Mouse (Mus musculus) thymus, postnatal 10 days (tissue): ENCODE measurements at regions not wholly inside any gene's neighbourhood (a gene's known extent, or its start where the extent isn't known, plus 50 kb on each side); places are given as distances from the start of the nearest gene placed in this dataset.
A peak's percentile ranks its signal among the peaks of the same experiment; 100 is the strongest.

Experiments
- DNase-seq, 2 experiments: peaks; one replicate each; pipeline ENCODE4 v3.0.0; 2021; ENCODE audit warnings: low spot score in 2 of 2

GRCm38 (mm10) chr2:117965758-117966157, 145.9 kb upstream of the Thbs1 start:
- DNase-seq, result no peak

- DNase-seq, result no peak
These were observed 142.9 kb upstream of the Thbs1 start for GRCm38 (mm10) chr2:117968731-117969130.

DNA sequence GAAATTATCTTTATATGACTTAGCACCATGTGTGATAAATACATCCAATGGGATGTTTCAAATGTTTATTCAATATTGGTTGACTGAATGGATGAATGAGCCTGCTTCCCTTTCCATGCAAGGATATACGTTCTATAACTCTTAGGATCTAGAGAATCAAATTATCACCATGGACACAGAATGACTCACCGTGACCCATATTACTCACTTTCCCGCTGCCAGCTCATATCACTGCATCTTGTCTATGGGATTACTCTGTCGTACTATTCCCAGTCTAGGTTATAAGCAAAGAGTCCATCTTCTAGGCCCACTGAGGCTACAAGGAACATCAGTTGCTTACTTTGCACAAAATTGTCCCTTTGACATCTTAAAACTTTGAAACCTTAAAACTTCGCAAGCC, 141.0 kb upstream of the Thbs1 start:
- no peak for DNase-seq

DNA sequence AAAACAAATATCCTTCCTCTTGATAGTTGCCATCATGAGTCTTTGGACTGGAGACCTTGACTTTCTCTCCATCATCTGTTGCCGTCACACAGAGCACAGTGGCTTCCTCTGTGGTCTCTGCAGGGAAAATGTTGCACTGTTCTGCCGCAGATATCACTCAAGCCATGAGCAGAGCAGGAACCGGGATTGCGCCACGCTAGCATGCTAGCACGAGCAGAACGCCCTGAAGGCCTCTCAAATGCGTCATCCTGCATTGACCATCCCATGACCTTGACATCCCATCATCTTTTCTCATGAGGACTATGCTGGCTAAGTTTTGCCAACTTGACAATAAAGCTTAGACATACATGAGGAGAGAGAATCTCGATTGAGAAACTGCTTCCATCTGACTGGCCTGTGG, 134.6 kb upstream of the Thbs1 start:
- DNase-seq, result no peak

- DNase-seq, result no peak
These were observed 130.8 kb upstream of the Thbs1 start for GRCm38 (mm10) chr2:117980856-117981255.

GRCm38 (mm10) chr2:117984569-117984968, 127.1 kb upstream of the Thbs1 start:
- DNase-seq, result no peak

DNA sequence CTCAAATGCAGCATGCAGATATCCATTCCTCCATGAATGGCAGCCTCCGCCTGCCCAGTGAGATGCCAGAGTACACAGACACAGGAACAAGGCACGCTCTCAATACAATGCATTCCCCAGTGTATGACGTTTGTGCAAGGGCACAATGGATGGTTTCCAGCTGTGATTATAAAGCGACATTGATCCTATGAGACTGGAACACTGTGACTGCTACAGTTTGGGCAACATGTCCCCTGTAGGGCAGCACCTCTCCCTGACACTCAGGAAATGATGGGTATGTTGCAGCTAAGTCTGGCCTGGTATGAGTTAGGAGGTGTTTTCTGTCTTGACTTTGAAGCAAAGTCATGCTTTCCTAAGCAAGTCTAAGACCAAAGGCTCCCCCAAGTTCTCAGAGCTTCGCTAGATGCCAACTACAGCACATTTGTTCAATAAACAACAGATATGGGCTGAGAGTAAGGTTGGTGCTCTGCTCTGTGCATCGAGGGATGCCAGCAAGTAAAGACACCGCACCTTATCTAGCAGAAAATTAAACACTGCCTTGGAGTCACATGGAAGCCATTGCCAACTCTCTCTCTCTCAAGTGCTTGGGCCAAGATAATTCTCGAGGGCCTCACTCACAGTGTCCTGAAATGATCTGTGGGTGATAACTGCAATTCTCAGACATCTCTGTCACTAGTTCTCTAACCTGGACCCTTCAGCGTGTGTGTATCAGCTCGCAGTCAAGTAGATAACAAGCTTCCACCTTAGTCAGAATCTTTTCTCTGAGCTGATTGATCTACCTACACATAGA, 124.1 kb upstream of the Thbs1 start:
- no peak for DNase-seq

- no peak for DNase-seq
These were observed 123.1 kb upstream of the Thbs1 start for GRCm38 (mm10) chr2:117988396-117989173.

GRCm38 (mm10) chr2:117989215-117989614, 122.5 kb upstream of the Thbs1 start:
- no peak for DNase-seq

DNA sequence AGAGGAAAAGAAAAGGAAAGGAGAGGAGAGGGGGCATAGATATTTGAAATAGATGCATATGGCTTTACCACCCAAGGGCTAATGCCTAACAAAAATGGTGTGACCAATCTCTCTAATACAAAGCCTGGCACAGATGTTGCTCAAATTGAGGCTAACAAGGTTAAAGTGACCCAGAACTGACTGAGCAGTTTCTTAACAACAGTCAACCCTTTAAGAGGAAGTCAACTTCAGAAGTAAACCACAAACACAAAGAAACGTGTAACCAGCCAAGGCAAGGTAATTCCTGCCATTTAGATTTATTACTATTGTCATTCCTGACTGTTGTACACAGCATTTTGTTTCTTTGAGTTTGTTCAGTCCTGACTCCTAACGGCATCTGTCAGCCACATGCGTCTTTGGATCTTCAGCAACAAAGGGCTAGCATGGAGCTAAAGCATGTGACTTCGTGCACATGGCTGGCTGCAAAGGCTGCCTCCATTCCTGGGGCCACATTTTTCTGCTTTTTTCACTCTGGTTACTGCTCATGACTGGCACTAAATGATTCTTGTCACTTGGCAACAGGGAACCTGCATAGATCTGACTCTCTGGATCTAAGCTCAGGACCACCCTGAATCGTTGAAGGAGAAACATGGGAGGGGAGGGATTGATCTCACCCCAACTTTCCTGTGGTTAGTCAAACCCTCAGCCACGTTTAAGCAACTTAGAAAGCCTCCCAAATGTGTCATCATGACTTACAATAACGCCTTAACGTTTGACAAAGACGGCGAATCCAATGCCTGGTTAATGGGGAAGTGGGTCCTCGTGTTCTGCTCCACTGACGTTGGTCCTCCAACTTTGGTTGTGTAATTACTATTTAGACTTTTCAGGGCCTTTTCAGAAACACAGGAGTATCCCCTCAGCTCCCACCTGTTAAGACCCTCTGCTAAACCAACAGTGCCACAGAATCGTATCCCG, 115.3 kb upstream of the Thbs1 start:
- no peak for DNase-seq

DNA sequence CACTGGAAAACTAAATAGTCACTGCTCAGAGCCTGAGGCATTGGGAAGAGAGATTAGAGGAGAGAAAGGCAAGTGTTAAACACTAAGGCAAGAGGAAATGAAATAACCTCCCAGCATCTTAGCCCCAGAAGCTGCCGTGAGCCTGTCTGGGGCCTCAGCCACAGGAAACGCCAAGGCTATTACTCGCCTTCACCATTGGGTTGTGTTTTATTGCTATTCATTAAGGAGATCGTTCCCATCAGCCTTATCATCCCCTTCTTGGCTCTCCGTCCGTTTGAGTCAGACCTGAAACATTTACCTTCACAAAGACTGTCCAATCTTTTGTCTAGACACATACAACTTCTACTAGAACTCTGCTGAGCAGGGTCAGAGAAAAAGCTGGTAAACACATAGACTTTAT, 112.0 kb upstream of the Thbs1 start:
- no peak for DNase-seq

DNA sequence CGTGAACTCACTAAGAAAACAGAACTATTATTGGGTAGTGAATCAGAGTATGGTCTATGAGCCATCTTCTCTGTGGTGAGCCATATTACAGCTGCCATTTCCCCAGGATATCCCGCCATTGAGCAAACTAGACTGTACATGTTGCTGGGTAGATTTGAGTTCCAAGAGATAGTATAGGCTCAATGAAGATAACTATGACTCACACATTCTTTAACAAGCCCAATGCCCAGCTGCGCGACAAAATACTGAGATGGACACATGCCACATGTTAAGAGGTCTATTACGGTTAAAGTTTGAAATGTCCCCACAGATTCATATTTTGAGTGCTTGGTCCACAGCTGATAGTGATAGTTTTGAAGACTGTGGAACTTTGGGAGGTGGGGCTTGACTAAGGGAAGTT, 107.5 kb upstream of the Thbs1 start:
- DNase-seq, result no peak

DNA sequence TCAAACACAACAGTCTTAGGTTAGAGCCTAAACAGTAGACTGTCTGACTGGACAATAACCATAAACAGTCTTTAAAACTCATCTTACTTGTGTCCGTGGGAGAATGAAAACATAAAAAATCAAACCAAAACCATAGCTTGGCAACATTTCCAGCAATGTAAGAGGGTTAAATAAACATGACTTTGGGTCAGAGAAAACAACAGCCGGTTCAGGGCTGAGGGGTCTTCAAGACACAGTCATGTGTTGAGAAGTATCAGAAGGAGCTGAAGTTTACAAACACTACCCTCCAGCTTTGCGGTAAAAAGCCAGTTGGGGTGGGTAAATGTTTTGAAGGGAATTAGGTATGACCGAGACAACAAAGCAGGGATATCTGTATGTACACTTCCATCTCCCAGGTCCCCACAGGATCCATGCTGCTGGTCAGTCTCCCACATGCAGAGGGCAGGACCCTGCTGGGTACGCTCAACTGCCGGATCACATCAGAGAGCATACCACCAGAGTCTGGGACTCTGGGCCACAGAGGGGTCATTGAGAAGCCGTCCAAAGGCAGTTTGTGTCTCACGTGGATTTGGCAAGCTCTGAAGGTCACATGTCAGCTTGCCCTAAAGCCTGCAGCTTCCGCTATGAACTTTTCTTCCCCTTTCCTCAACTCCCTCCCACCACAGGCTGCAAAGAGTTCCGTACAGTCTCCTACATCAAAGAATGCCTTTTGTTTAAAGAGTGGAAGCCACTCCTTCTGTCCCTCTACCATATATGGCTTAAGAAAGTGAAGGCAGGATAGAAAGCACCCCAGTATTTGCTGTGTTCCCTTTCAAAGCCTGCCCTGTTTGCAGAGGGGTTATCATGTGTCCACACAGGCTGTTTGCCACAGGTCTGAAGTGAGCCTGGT, 103.9 kb upstream of the Thbs1 start:
- peak in 1 of 2 experiments; percentile 15 for DNase-seq

GRCm38 (mm10) chr2:118011679-118012078, 100.0 kb upstream of the Thbs1 start:
- DNase-seq, result no peak

- DNase-seq, result no peak
These were observed 99.5 kb upstream of the Thbs1 start for GRCm38 (mm10) chr2:118012211-118012610.

DNA sequence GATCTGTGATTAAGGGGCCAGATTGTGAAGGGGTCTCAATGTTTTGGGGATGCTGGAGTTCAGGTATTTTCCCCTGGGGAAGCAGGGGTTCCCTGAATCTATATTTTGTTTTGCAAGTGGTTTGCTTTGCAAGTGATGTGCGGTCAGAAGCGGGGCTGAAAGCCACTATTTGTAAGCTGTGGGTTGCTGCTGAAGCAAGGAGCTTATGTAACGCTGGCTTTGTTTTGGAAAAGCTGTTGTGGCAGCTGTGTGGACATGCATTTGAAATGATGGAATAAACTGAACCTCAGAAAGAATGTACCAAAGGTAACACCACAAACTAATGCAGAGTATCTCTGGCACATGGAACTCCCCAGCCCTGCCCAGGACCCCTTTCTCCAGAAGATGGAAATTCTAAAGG, 98.5 kb upstream of the Thbs1 start:
- DNase-seq, result no peak

DNA sequence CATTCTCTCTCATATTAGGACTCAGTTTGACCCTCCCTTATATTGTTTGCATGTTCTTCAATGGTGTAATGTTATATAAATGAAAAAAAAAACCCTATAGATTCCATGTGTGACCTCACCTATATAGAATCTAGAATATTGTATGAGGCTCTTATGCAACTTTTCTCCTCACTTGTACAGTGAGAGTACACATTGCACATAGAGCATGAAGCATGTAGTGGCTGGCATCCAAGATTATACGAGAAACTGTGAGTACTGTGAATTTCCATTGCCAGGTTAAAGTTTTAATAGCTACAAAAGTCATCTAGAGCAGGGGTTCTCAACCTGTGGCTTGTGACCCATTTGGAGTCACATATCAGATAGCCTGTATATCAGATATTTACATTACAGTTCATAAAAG, 96.5 kb upstream of the Thbs1 start:
- no peak for DNase-seq

DNA sequence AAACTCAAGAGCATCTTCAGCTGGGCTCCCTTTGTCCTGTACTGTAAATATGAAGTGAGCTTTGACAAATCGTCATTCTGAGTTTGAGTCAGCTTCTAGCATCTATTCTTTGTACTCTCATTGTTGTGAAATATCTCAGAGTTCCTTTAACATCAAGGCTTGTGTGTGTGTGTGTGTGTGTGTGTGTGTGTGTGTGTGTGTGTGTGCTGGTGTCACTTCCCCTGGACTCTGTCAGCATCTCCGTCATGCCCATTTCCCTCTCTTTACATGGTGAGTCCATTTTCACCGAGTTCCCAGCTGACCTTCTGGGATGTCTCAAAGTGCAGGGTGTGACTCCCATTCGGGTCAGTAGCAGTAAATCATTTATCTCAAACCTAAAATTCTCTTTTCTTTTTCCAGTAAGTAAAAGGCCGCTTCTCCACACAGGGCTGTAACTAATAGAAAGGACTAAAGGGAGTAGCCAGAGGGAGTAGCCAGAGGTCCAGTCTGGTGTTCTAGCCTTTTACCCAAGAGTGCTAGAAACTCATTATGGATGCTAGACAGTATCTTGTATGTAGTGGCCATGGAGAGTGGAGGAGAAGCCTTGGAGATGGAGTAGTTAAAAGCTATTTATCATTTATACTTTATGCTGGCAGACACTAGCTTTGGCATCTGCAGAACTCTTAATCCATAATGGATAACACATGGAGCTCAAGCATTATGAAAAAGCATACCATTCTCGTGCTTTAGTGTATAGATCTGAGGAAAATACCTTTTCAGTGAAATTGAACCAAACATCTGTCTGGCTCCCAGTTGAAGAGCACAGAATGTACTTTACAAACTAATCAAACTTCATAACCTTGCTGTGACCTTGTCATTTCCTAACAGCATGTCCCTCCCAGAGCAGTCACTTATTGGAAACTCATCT, 85.6 kb upstream of the Thbs1 start:
- no peak for DNase-seq

GRCm38 (mm10) chr2:118028881-118029280, 82.8 kb upstream of the Thbs1 start:
- no peak for DNase-seq
